Mouse (Mus musculus) embryonic stem cell, embryonic (primary cell): Measurements from ENCODE around the gene Abcc9.

Experiments
- CTCF ChIA-PET, 4 experiments: fragments of 300-600 bp in 2 of 4; fragments of 350-600 bp in 2 of 4; sonication (Branson Sonifier 250); formaldehyde crosslinking; loops; one replicate each; lab custom pipeline; 2022; ENCODE audit warnings: inconsistent platforms in 2 of 4; lab: Charles Lee
- POLR2A ChIA-PET, 4 experiments: fragments of 300-600 bp in 2 of 4; fragments of 350-600 bp in 2 of 4; sonication (Branson Sonifier 250); formaldehyde crosslinking; loops; one replicate each; lab custom pipeline; 2022; ENCODE audit warnings: antibody characterized with exemption in 4 of 4, inconsistent platforms in 1 of 4; lab: Charles Lee

Gene Abcc9

GRCm38 (mm10) chr6:142571055-142571618 lies 131.0 kb downstream of the Abcc9 start, which contains the start of gene Kcnj8:
Gene Kcnj8, minus strand, starts transcription at chr6:142571614.
- CTCF ChIA-PET, result interaction anchor here in 1 of 4 experiments (0.6 kb wide), 1 partner anchor 230 kb away, joined by 3 read pairs; no protein-coding TSS in a partner anchor
- POLR2A ChIA-PET, result interaction anchor here in 3 of 4 experiments (0.6 to 0.9 kb wide), 8 partner anchors 10 to 1223 kb away, joined by 3 to 8 read pairs (median 4); no protein-coding TSS in a partner anchor

- POLR2A ChIA-PET, result no interaction called here
- CTCF ChIA-PET, result no interaction called here
Measured at GRCm38 (mm10) chr6:142570046-142570770, 131.9 kb downstream of the Abcc9 start.

DNA sequence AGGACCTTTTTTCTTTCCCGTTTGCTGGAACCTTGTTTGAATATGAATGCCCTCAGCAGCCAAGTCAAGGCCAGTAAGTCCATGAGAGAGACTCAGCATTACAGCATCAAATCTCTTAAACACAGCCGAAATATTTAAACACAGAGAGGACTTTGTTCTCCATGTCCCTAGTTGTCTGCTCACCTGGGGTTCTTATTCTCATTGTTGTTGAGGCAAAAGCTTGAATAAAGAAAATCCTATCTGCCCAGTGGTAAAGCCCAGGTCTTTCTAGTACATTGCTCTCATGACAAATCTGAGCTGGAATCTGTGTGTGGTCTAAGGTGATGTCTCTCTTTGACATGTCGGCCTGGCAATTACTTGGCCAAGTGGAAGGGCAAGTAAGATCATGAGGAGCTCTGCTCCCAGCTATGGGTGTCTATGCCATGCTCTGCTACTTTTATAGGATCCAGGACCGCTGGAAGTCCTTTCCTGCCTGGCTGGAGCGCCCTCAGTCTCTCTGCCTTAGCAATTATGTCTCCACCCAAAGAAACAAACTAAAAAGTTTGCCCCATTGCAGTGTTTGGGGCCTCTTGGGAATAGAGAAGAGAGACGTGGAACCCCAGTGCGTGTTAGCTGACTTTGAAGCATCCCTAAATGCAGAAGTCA lies 133.3 kb downstream of the Abcc9 start:
- ChIA-PET CTCF (no interaction called here), POLR2A (interaction anchor here in 1 of 4 experiments (0.7 kb wide), 1 partner anchor 769 kb away, joined by 3 read pairs; no protein-coding TSS in a partner anchor)

DNA sequence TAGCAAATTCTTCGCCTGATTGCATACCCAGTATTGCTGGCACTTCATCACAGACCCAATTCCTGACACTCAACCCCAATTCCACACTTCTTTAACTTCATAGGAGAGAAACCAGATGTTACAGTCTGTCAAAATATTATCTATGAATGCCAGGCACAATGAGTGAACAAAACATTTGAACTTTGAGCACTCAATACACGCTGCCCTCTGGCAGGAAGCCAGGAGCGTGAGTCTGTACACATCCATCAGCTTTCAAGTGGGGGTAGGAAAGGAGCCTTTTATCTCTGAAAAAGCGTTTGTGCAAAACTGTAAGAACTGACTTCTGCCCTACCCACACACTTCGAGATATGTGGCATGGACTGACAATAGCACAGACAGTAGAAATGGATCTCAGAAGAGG lies 134.7 kb downstream of the Abcc9 start:
- ChIA-PET POLR2A (no interaction called here), CTCF (no interaction called here)

DNA sequence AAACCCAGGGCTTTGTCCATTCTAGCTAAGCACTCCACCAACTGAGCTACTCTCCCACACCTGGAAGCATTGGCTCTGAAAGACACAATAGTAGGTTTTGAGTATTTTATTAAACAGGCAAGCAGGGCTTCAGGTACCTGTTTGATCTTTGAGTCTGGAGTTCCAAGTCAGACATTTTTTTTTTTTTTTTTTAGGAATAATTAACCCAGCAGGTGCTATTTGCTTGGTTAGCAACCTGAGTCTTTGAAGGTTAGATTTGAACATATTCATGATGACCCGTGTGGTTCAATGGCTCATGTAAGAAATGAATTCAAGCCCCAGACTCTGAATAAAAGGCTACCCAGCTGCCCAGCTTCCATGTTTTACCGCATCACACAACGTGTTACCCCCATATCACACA lies 137.4 kb downstream of the Abcc9 start:
- CTCF ChIA-PET, result no interaction called here
- POLR2A ChIA-PET, result interaction anchor here in 1 of 4 experiments (0.6 kb wide), 1 partner anchor 47 kb away, joined by 4 read pairs; no protein-coding TSS in a partner anchor

DNA sequence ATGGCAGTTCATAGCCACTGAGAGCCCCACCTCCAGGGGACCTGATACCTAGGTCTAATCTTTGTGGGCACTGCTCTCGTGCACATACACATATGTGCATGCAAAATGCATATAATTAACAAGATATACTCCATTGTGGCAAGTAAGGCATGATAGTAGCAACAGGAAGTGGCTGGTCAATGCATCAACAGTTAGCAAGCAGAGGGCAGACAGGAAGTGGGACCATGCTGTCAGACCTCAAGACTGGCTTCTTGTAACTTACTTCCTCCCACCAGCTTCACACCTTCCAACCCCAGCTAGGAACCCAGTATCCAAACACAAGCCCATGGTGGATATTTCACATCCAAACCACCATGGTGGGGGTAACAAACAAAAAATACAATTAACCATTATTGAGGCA lies 141.0 kb downstream of the Abcc9 start:
- ChIA-PET CTCF (no interaction called here), POLR2A (interaction anchor here in 1 of 4 experiments (0.6 kb wide), 2 partner anchors 10 to 1514 kb away, joined by 4 to 5 read pairs; partner anchors contain the start of gene Kcnj8)

DNA sequence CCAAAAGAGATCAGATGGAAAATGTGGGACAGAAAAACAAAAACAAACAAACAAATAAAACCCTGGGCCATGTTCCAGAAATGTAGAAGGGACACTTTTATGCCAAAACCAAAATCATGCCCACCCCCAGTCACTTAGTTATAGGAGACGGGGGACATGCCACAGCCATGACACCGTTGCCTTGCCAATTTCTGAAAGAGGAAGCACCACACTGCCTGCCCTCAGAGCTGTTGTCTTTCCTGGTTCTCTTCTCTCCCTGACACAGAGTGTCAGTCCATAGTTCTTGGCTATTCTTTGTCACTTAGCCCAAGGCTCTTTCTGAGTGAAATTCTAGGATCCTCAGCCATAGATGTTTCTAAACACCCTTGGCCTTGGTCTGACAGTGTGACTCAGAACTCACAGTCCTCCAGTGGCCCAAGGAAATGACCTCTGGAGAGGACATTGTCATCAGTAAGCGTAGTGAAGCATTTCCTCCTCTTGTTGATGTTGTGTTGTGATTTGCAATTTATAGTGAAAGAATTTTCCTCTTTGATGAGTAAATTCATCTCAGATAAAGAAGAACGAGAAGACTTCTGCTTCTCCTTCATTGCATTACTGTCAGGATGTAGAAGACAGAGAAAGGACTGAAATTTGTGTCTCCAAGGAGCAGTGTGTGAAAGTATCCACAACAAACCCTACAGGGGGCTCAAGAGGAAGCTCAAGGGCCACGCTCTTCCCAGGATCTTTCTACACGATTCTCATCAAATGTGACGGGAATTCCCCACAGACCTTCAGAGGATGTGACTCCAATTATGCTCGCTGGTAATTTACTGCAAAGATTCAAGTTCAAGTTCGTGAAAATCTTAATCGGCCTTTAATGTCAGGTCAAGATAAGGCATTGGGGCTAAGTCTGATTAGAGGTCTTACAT lies 143.1 kb downstream of the Abcc9 start:
- ChIA-PET POLR2A (no interaction called here), CTCF (interaction anchor here in 1 of 4 experiments (1.2 kb wide), 1 partner anchor 142 kb away, joined by 3 read pairs; no protein-coding TSS in a partner anchor)

DNA sequence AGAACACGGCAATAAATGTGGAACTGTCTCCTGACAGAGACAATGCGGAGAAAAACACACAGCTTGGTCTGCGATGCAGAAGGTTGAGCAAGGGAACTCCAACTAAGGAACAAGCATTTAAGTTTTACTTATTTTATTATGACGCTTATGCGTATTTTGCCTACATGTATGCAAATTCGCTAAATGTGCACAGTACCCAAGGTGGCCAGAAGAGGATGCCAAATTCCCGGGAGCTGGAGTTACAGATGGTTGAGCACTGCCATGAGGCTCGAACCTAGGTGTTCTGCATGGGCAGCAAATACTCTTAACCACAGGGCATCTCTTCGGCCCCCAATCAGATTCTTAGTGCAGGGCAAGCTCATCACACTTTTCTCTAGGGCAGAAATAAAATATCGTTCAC lies 144.0 kb downstream of the Abcc9 start:
- ChIA-PET CTCF (no interaction called here), POLR2A (no interaction called here)

DNA sequence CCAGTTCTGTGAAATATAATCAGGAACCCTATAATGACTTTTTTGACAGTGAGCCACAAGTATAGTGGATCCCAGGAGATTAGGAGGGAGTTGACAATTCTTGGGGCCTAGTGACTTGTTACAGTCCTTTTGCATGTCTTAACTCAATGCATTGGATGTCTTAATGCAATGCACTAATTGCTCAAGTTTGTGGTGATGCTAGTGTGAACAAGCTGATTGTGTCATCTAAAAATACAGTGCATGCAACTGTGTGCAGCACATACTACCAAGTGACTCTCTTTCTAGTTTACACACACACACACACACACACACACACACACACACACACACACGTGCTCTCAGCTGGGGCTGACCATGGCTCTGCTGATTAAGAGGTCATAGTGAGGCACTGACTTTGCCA lies 146.1 kb downstream of the Abcc9 start:
- ChIA-PET POLR2A (no interaction called here), CTCF (no interaction called here)

- ChIA-PET POLR2A (no interaction called here), CTCF (no interaction called here)
Measured at GRCm38 (mm10) chr6:142551482-142551881, 150.6 kb downstream of the Abcc9 start.

DNA sequence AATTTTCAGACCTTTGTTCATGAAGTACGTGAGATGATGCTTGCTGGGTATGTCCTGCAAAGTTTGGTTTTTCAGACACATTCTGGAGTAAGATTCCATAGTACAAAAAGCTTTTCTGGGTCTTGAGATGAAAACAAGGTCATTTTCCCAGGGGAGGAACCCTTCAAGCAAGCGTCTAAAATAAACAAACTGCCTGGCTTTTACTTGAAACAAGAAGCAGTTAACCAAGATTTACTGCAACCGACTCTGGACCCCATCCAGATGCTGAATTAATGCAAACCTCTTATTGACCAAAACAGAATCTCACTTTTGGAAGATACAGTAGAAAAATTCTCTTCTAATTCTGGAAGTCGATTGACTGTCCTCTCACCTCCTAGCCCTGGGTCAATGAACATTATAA lies 151.2 kb downstream of the Abcc9 start:
- ChIA-PET CTCF (no interaction called here), POLR2A (no interaction called here)

- POLR2A ChIA-PET, result no interaction called here
- CTCF ChIA-PET, result no interaction called here
Measured at GRCm38 (mm10) chr6:142548377-142548776, 153.7 kb downstream of the Abcc9 start.

- CTCF ChIA-PET, result no interaction called here
- POLR2A ChIA-PET, result no interaction called here
Measured at GRCm38 (mm10) chr6:142545132-142545531, 157.0 kb downstream of the Abcc9 start.

DNA sequence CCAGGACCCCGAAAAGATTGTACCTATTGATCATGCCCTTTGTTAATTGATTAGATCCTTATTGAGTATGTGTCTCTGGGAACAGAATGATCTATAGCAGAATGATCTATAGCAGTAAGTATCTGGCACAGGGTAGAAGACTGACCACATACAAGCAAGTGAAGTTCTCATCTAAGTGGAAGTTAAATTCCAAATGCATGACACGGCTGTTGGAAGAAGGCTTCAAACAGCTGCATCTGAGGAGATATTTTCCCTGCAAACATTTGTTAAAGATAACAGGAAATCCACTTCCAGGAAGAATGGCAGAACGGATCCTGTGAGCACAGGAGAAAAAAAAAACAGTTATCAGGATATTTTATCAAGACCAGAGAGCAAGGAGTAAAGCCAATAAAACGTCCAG lies 158.5 kb downstream of the Abcc9 start:
- ChIA-PET CTCF (interaction anchor here in 1 of 4 experiments (0.7 kb wide), 1 partner anchor 12 kb away, joined by 6 read pairs; no protein-coding TSS in a partner anchor), POLR2A (no interaction called here)

DNA sequence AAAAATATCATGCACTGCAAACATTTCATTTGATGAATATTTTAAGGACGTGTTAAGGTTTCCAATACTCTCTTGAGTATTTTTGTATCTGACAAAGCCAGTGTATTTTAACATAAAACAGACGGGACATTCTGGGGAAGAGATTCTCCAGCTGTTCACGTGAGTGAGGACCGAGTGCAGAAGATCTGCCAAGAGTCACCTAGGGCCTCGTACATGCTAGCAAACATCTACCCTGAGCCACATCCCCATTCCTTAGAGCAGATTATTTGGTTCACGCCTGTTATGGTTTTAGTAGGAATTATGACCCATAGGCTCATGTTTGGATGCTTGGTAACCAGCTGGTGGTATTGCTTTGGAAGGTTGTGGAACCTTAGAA lies 159.3 kb downstream of the Abcc9 start:
- ChIA-PET CTCF (no interaction called here), POLR2A (no interaction called here)

DNA sequence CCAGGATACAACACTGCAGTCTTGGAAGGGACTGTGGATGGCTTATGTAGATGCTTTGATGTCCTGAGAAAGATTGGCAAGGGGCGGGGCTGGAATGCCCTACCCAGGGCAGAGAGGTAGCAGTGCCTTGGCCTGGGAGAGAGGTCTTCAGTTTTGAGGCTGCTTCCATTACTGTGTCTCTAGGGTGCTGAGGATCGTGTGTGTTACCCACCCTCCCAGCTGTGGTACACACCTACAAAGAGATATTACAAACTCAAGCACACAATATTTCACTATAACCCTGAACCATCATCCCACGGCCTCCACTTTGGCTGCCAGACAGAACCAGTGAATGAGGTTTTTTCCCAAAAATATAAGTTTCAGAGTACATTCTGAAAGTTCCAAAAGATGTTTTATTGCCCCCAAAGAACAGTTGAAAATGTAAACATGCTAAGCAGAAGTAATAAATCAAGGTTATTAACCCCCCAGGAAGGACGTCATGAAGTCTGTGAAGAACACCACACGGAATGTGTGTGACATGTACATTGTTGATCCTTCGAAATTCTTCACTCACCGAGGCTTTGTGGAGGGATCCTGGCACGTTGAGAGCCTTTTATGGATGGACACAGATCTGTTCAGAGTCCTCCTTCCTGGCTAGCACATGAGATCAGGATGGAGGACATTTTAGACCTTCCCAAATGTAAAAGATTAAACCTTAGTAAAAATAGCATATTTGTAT lies 159.9 kb downstream of the Abcc9 start:
- CTCF ChIA-PET, result interaction anchor here in 1 of 4 experiments (0.6 kb wide), 1 partner anchor 190 kb away, joined by 4 read pairs; no protein-coding TSS in a partner anchor
- POLR2A ChIA-PET, result no interaction called here

DNA sequence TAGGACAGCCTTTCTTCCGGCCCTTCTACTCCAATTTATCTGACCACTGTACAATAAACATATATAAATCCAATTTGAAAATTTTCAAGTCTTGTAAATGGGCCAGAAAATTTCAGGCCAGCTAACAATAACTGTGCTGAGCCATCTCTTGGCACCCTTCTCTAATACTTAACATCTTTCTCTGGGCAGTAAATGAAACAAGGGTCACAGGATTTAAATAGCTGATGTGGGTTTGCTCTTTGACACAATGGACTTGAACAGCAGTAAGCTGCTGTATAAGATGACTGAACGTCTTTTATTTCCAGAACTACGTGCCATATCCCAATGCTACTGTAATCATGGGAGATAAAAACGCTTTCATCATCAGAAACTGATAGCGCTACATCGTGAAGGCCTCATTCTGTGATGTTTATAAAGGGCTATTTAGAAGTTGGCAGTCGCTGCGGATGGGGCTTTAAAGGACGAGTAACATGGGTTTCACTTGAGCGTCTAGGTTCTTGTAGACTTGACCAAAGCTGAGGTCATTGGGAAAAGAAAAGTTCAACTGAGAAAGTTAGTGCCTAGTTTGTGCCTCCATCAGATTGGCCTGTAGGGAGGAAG lies 161.5 kb downstream of the Abcc9 start:
- ChIA-PET POLR2A (no interaction called here), CTCF (no interaction called here)

DNA sequence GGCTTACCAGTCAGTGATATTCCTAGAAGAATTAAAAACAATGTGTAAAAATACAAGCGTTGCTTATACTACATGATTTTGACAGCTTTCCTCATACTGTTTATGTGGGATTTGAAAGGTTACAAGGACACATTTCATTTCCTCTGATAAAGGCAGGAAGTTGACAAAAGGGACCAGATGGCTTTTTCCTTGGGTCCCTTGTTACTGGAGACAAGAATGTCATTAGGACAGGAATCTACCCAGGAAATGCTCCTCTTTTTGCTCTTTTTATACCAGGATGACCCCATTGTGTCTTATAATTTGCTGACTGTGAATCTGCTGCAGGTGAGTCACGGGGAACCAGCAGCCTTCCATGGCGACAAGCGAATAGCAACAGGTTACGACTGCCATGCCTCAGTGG lies 162.0 kb downstream of the Abcc9 start:
- CTCF ChIA-PET, result interaction anchor here in 1 of 4 experiments (1.1 kb wide), 1 partner anchor 195 kb away, joined by 3 read pairs; no protein-coding TSS in a partner anchor
- POLR2A ChIA-PET, result no interaction called here
